Mouse (Mus musculus) midbrain, embryonic 14.5 days (tissue): ENCODE measurements around the gene Tspan4. TPM values are rescaled to one million over a fixed set of nuclear protein-coding genes. Genes with fewer than 3 reads are reported as not detected.

ENCODE experiments used
- ATAC-seq: fragments of 200-750 bp; cut with Nextera tagmentation; 2 replicates; pipeline ENCODE4 v1.8.0; 2017; ENCODE audit warnings: moderate number of reproducible peaks, moderate library complexity; ENCODE audit not compliant: low FRiP score, low TSS enrichment
- DNase-seq: peaks from one replicate; pipeline ENCODE4 v3.0.0-alpha.2; 2015
- H3K27ac ChIP-seq: fragments of 300-500 bp; sonication (generic); replicated peaks from 2 replicates; pipeline ENCODE4 v1.5.1; 2014; ENCODE audit warnings: mild to moderate bottlenecking, low read depth, low read length, moderate library complexity
- H3K27me3 ChIP-seq: fragments of 300-500 bp; sonication (generic); 2 replicates; pipeline ENCODE4 v1.6.1; 2014; ENCODE audit warnings: low read length, control low read depth, mixed read lengths; ENCODE audit not compliant: control insufficient read depth, insufficient read depth
- H3K36me3 ChIP-seq: fragments of 300-500 bp; sonication (generic); 2 replicates; pipeline ENCODE4 v1.6.1; 2014; ENCODE audit warnings: low read length, control low read depth; ENCODE audit not compliant: control insufficient read depth, insufficient read depth
- H3K4me1 ChIP-seq: fragments of 300-500 bp; sonication (generic); 2 replicates; pipeline ENCODE4 v1.6.1; 2014; ENCODE audit warnings: mild to moderate bottlenecking, antibody characterized with exemption, low read length, control low read depth; ENCODE audit not compliant: control insufficient read depth, insufficient read depth
- H3K4me2 ChIP-seq: fragments of 300-500 bp; sonication (generic); 2 replicates; pipeline ENCODE4 v1.6.1; 2014; ENCODE audit warnings: mild to moderate bottlenecking, low read length, moderate library complexity
- H3K4me3 ChIP-seq: fragments of 300-500 bp; sonication (generic); replicated peaks from 2 replicates; pipeline ENCODE4 v1.5.1; 2014; ENCODE audit warnings: low read depth, low read length
- H3K9ac ChIP-seq: fragments of 300-500 bp; sonication (generic); replicated peaks from 2 replicates; pipeline ENCODE4 v1.6.1; 2014; ENCODE audit warnings: mild to moderate bottlenecking, low read length, moderate library complexity
- H3K9me3 ChIP-seq: fragments of 300-500 bp; sonication (generic); 2 replicates; pipeline ENCODE4 v1.6.1; 2016; ENCODE audit warnings: low read length, control low read depth, mixed read lengths; ENCODE audit not compliant: control insufficient read depth
- WGBS: fragments of 180-500 bp; shearing (Covaris S2); extraction: QIAGEN DNeasy Blood & Tissue Kit; methylation state at CpG from one replicate; pipeline ENCODE4 v1.1.7; 2014; 5-methylcytosine and 5-hydroxymethylcytosine counted together
- polyA plus RNA-seq: library from polyadenylated mRNA; unstranded; fragments of >200 nt; fragmentation: Nextera tagmentation; extraction: Ambion mirVana; gene quantifications from 2 replicates; pipeline ENCODE4 v1.2.1, GENCODE M21; 2014

Gene Tspan4
- polyA plus RNA-seq, 1 experiment from 2014 or later = 35.2 TPM

DNA sequence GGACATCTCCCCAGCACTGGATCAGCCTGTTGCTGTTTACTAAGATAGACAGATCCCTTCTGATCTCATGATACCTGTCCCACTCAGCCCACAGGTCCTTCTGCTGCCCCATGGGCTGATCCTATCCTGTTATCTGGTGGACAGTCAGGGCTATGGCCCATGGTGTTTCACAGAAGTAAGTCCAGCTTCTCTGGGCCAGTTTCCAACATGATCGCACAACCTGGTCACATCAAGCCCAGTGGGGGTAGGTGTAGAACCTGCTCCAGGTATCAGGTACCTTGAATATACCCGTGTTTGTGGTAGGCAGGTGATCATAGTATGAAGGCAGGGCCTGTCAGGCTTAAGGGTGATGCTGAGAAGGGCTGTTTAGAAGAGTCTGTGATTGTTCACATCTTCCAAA, 20.3 kb downstream of the Tspan4 start:
- Histone ChIP-seq H3K36me3 (peaks cover 49% of the 10 kb centered on the region), H3K4me3 (no peak overlapping the region), H3K27ac (no peak overlapping the region), H3K9ac (no peak overlapping the region), H3K27me3 (no peaks in the 10 kb centered on the region), H3K4me1 (no peaks in the 10 kb centered on the region), H3K4me2 (no peak overlapping the region), H3K9me3 (no peaks in the 10 kb centered on the region)
- 80% methylated on average over 2 of the region's 2 CpGs for WGBS
- ATAC-seq (no peak), DNase-seq (no peak)

DNA sequence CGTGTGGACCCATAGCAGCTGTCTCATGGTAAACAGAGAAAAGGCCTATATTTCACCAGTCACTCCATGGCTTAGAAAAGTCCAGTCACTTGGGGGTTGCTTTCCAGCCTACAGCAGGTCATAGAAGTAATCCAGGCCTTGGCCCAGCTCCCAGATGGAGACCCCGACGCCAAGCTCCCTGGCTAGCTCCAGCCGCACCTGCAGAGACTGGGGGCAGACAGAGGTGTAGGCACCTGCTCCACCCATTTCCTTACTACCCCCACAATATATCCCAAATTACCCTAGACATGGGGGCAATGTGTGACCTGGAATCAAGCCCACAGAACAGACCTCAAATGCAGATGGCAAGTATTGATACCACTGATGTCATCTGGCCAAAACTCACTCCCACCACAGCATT, 20.9 kb downstream of the Tspan4 start:
- Histone ChIP-seq H3K9ac (no peak overlapping the region), H3K4me2 (no peak overlapping the region), H3K4me1 (no peaks in the 10 kb centered on the region), H3K4me3 (no peak overlapping the region), H3K9me3 (no peaks in the 10 kb centered on the region), H3K36me3 (peaks cover 45% of the 10 kb centered on the region), H3K27ac (no peak overlapping the region), H3K27me3 (no peaks in the 10 kb centered on the region)
- DNase-seq (no peak), ATAC-seq (no peak)
- 89% methylated on average over 4 of the region's 4 CpGs for WGBS

DNA sequence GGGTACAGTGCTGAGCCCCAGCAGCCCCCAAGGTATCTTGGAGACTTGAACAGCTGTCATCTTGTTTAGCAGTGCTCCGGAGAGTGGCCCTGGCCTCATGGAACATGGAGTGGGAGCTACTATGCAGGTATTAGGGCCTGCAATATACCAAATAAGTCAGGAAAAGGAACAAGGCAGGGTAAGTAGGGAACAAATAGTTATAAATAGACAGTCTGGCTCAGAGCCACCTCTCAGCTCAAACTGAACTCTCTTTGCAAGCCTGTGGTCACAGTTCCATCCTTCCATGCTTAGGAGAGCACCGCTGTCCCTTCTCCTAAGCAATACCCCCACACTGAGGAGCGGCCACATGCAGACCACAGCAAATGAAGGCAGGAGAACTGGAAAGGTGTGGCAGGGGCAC, 22.6 kb downstream of the Tspan4 start:
- Histone ChIP-seq H3K27ac (no peak overlapping the region), H3K4me2 (no peak overlapping the region), H3K9ac (no peak overlapping the region), H3K36me3 (peaks cover 42% of the 10 kb centered on the region), H3K9me3 (no peaks in the 10 kb centered on the region), H3K27me3 (no peaks in the 10 kb centered on the region), H3K4me3 (no peak overlapping the region), H3K4me1 (no peaks in the 10 kb centered on the region)
- 95% methylated on average over 3 of the region's 3 CpGs for WGBS
- DNase-seq (no peak), ATAC-seq (no peak)

DNA sequence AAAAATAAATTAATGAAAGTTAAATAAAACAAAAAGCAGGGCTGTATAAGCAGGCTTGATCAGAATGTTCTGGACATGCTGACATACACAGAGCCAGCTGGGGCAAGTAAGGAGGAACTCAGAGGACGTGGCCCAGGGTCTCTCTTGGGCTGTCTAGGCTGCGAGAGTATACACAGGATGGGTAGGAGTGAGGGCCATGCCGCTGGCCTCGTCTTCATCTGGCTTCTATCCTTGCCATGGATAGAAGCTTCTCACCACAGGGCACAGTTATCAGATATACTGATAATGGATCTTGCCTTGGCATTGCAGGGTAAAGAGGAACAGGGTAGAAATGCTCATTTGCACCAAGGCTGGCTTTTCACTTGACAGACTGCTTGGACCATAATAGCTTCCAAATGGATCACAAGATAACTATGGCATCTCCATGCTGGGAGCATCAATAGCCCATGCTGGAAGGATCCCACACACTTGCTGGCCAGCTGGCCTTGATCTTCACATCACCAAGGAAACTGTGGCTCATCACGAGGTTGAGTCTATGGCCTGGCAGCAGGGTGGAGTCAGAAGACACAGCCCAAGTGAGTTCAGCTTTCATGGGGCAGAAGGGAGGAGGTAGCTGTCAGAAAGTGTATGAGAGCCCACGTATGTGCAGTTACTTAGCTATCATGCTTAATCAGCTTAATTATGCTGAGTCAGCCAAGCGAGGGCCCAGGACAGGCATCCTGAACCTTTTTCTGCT, 26.9 kb downstream of the Tspan4 start:
- no peak for DNase-seq

DNA sequence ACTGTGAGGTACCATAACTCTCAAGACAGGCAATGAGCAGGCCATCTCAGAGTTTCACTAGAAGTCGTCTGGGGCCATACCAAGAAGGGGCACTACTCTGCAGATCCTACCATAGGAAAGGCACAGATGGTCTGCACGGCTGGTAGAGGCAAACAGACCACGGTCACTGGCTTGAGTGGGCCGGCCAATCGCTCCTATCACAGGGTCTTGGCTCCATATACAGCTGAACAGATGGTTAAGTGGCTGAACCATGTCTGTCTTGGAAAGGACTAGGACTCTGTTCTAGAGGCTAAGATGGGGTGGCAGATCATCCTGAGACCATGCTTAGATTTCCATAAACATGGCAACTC, 27.5 kb downstream of the Tspan4 start:
- Histone ChIP-seq H3K9ac (no peak overlapping the region), H3K27ac (no peak overlapping the region), H3K27me3 (no peaks in the 10 kb centered on the region), H3K4me2 (no peak overlapping the region), H3K36me3 (peaks cover 13% of the 10 kb centered on the region), H3K9me3 (no peaks in the 10 kb centered on the region), H3K4me3 (no peak overlapping the region), H3K4me1 (no peaks in the 10 kb centered on the region)
- ATAC-seq (no peak), DNase-seq (no peak)
- WGBS = 94% methylated on average over 5 of the region's 5 CpGs

More for the DNA sequence above, 26.9 kb downstream of the Tspan4 start:
- H3K4me3 ChIP-seq = no peak overlapping the region
- H3K27me3 ChIP-seq = no peaks in the 10 kb centered on the region
- WGBS = 90% methylated on average over 7 of the region's 7 CpGs
- no peak for ATAC-seq
- H3K9me3 ChIP-seq = no peaks in the 10 kb centered on the region
- H3K4me2 ChIP-seq = no peak overlapping the region
- H3K27ac ChIP-seq = no peak overlapping the region
- no peaks in the 10 kb centered on the region for H3K4me1 ChIP-seq
- peaks cover 15% of the 10 kb centered on the region for H3K36me3 ChIP-seq
- no peak overlapping the region for H3K9ac ChIP-seq

DNA sequence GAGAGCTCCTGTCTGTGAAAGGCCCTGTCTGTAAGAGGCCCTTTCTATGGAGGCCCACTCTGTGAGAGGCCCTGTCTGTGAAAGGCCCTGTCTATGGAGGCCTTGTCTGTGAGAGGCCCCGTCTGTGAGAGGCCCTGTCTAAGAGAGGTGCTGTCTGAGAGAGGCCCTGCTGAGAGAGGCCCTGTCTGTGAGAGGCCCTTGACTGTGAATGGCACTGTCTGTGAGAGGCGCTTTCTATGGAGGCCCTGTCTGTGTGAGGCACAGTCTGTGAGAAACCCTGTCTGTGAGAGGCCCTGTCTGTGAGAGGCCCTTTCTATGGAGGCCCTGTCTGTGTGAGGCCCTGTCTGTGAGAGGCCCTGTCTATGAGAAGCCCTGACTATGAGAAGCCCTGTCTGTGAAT, 31.2 kb downstream of the Tspan4 start:
- Histone ChIP-seq H3K36me3 (peaks cover 16% of the 10 kb centered on the region), H3K4me1 (no peaks in the 10 kb centered on the region), H3K27ac (no peak overlapping the region), H3K27me3 (no peaks in the 10 kb centered on the region), H3K4me3 (no peak overlapping the region), H3K4me2 (no peak overlapping the region), H3K9ac (no peak overlapping the region), H3K9me3 (no peaks in the 10 kb centered on the region)
- ATAC-seq = no peak
- WGBS = 74% methylated on average over 2 of the region's 2 CpGs
- no peak for DNase-seq

DNA sequence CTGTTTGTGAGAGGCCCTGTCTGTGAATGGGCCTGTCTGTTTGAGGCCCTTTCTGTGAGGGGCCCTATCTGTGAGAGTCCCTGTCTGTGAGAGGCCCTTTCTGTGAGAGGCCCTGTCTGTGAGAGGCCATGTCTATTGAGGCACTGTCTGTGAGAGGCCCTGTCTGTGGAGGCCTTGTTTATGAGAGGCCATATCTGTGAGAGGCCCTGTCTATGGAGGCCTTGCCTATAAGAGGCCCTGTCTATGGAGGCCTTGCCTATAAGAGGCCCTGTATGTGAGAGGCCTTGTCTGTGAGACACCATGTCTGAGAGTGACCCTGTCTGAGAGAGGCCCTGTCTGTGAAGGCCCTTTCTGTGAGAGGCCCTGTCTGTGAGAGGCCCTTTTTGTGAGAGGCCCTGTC, 33.1 kb downstream of the Tspan4 start:
- no peak overlapping the region; the same call in 1 of the 2 replicates for H3K27ac ChIP-seq
- no peaks in the 10 kb centered on the region for H3K9me3 ChIP-seq
- H3K27me3 ChIP-seq = no peaks in the 10 kb centered on the region
- H3K36me3 ChIP-seq = peaks cover 24% of the 10 kb centered on the region; the same call in 1 of the 2 replicates
- DNase-seq = no peak
- H3K4me3 ChIP-seq = no peak overlapping the region
- H3K9ac ChIP-seq = no peak overlapping the region
- no peak overlapping the region for H3K4me2 ChIP-seq
- no peak for ATAC-seq
- H3K4me1 ChIP-seq = no peaks in the 10 kb centered on the region

DNA sequence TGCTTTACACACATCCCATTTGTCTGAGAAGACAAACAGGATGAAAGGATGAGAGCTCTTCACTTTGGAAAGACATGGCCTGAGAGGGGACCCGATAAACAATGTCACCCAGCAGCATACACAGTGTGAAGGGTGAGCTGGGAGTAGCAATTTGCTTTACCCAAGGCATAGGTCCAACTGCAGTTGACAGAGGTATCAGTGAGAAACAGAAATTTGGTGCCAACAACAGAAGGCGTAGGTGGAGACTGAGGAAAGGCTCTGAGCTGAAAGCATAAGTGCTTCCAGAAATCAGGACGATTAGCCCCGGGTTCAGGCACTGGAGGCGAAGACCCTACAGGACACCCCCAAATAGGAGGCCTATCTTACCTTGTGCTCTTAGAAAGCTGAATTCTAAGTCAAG, 35.2 kb downstream of the Tspan4 start:
- Histone ChIP-seq H3K4me1 (no peaks in the 10 kb centered on the region), H3K9me3 (no peaks in the 10 kb centered on the region), H3K9ac (no peak overlapping the region), H3K36me3 (peaks cover 35% of the 10 kb centered on the region), H3K4me2 (no peak overlapping the region), H3K27ac (no peak overlapping the region), H3K4me3 (no peak overlapping the region), H3K27me3 (no peaks in the 10 kb centered on the region)
- no peak for ATAC-seq
- WGBS = 93% methylated on average over 5 of the region's 5 CpGs
- DNase-seq = no peak

DNA sequence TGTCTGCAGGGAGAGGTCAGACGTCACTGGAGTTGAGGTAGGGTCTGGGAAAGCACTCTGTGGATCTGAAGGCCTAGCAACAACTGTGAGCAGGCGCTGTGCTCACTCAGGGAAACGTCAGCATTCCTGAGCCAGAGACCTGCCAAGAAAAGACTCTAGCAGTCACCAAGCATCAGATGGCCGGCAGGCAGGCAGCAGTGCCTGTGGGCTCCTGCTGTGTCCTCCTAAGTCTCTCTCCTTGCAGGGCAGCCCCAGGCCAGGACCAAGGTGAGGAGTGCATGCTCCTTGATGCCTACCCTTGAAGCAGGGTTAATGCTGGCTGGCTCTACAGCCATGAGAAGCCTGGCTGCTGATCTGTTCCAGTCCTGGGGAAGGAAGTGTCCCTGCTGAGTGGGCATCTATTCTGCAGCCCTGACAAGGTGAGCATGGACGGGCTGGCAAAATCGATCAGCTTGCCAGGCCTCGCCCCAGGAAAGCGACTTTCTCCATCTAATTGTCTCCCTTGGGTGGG, 35.7 kb downstream of the Tspan4 start:
- Histone ChIP-seq H3K4me2 (no peak overlapping the region), H3K27ac (no peak overlapping the region), H3K4me3 (no peak overlapping the region), H3K27me3 (no peaks in the 10 kb centered on the region), H3K36me3 (peaks cover 40% of the 10 kb centered on the region), H3K4me1 (no peaks in the 10 kb centered on the region), H3K9me3 (no peaks in the 10 kb centered on the region), H3K9ac (no peak overlapping the region)
- WGBS = 69% methylated on average over 8 of the region's 8 CpGs
- ATAC-seq (no peak), DNase-seq (no peak)
